Mouse (Mus musculus): ENCODE measurements around the gene Atp5l.
"Not testable (repeated sequence)": the region's sequence is repeated elsewhere in the genome, so short reads cannot be mapped to it uniquely, and the experiment has no call there.

The Atp5l gene

DNA sequence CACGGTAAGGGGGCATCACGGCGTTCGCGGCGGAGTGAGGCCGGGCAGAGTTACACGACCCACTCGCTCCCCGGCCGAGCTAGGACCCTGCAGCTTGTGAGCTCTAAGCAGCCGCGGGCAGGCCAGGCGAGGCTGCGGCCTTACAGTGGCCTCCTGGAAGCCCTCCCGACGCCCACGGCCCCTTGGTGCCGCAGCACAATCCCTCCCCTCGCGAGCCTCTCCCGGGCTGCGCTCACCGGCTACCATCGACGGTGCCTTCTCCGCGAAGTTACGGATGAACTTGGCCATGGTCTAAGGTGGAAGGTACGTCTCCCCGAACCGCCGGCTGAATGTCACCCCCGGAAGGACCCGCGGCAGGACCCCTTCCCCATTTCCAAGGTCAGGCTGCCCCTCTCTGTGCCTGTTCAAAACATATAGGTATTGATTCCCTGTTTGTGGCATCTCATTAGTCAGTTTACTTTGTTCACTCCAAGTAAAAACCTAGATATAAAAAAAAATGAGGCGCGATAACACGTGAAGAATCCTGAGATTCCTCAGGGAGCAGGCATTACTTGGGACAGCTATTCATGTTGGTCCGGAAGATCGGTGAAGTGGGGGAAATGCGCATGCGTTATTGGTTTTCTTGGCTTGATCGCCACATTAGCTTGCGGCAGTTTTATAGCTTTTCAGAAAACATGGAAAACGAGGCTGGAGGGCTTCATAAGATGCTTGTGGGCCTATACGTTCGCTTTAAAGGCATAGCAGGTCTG lies at the start of gene Atp5l:
Atp5l (minus strand) TSS at position 369 of the 749 bp plus-strand sequence.
- peak; percentile 71 to 74 for DNase-seq (ENCODE audit: low spot score in 2 of 2)

DNA sequence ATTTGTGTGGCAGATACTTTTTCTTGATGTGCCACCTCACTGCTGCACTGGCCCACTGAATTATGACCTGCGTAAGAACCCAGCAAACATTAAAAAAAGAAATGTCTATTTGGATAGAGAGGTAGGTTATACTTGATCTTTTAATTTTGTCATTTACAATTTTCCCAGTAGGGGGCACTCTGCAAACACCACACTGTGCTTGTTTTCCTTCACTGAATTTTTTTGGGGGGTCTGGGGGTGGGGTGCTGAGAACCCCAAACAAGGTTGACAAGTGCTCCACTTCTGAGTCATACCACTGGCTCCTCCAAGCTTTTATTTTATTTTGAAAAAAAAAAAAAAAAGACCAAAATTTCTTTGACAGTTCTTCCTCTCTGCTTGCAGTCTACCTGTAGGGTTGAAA lies 48.9 kb upstream of the Atp5l start:
- no peak for DNase-seq (ENCODE audit: low spot score in 2 of 2)

DNA sequence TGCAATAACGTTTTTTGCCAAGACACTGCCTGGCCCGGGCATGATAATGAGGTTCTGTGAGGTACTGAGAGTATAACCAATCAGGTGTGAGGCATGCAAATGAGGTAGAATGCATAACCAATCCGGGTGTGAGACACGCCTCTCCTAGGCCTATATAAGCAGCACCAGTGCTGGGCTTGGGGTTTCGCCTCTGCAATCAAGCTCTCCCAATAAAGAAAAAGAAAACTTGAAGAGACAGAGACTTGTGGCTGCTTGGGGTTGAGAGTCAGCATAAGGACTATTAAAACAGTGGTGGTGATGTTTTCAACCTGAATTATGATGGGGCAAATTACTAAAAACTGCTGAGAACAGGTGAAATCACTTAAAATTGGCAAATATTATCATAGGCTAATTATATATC lies 47.2 kb upstream of the Atp5l start:
- DNase-seq (ENCODE audit: low spot score in 2 of 2) = not testable (repeated sequence)

DNA sequence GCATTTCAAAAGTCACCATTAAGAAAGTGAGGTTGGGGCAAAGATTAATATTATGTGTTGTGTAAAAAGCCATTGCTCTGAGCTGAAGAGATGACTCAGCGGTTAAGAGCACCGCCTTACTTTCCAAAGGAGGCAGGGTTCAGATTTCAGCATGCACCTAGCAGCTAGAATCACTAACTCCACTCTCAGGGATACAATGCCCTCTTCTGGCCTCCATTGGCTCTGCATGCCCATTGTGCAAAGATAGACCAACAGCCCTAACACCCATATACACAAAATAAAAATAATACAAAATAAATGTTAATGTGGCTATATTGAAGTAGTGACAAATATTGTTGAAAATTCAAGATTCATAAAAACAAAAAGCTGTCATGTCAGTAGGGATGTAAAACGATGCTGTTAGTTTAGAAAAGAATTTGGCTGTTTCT lies 46.3 kb upstream of the Atp5l start:
- peak; percentile 13 to 49 for DNase-seq (ENCODE audit: low spot score in 2 of 2)

DNA sequence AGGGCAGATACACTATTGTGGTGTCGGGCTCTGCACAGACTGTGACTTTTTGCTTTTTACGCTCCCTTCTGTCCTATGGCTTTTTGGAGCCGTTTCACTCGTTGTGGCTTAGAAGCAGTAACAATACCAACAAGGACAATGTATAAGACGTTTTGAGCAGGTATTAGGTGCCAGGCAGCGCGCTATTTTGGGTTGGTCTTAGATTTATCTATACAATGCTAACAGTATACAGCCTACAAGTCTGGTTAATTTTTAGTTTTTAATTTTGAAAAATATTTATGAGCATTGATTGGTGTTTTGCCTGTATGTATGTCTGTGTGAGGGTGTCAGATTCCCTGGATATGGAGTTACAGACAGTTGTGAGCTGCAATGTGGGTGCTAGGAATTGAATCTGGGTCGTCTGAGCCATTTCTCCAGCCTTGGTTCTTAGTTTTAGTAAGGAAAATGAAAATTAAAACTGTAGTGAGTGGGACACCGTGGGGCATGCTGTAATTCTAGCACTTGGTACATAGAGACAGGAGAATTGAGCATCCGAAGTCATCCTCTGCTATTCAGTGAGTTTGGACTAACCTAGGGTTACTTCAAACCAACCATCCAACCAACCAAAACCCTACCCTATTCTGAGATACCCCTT lies 45.4 kb upstream of the Atp5l start:
- DNase-seq (ENCODE audit: low spot score in 2 of 2) = no peak

DNA sequence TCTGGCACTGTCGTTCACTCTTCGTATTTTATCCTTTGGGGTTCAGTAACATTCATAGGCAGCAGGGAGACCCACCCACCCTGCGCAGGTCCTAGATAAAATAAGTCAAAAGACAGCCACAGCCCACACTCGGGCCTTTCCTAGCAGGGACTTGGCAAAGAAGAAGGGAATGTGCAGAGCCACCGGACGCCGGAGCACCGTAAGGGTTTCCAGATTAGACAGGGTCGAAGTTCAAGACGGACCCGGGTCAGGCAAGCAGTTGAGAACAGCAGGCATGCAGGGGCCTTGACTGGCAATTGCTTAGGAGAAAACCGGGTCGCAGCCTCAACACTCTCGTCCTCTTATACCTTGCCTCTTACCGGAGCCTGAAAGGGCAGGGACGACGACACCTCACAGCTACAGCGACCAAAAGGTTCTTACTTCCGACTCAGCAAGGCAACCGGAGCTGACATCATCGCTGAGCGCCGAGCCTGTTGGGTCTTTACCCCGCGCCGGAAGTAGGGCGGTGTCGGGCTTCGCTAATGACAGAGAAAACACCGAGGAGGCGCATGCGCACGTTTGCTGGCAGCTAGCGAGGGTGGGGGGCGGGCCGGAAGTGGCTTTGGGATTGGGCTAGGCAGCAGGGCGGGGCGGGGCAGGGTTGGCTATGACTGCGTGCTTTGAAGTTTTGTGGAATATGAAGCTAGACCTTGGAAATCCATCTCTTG lies 44.7 kb upstream of the Atp5l start, which contains the start of gene Ube4a:
Ube4a (minus strand) TSS at position 475 of the 707 bp plus-strand sequence.
- peak; percentile 98 for DNase-seq (ENCODE audit: low spot score in 2 of 2)

DNA sequence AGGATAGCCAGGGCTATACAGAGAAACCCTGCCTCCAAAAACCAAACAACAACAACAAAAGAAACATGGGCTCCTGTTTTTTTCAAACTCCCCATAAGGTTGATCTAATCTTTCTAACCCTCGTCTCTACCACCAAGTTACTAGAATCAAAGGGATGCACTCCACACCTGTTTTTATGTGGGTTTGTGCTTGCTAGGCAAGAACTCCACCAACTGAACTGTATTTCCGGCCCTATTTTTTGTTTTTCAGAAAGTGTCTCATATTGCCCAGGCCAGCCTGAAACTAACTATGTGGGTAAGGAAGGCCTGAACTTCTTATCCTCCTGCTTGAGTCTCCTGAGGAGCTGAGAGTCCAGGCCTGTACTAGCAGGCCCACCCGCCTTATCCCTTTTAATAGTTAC lies 33.9 kb upstream of the Atp5l start:
- no peak for DNase-seq (ENCODE audit: low spot score in 2 of 2)

DNA sequence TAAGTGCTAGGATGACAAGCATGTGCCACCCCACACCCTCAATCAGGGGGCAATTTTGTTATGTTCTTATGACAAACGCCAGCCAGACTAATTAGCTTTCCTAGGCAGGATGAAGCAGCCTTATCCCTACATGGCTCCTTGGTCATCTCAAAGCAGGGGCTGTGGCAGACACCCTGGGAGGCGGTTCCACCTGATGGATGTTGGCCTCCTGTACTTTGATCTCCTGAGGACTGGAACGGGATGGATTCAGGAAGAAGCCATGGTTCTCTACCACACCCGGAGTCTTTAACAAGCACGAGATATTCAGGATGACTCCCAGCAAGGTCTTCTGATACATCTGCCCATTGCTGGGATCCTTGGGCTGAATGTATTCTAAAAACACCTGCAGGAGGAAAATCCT lies 27.3 kb upstream of the Atp5l start:
- no peak for DNase-seq (ENCODE audit: low spot score in 2 of 2)

DNA sequence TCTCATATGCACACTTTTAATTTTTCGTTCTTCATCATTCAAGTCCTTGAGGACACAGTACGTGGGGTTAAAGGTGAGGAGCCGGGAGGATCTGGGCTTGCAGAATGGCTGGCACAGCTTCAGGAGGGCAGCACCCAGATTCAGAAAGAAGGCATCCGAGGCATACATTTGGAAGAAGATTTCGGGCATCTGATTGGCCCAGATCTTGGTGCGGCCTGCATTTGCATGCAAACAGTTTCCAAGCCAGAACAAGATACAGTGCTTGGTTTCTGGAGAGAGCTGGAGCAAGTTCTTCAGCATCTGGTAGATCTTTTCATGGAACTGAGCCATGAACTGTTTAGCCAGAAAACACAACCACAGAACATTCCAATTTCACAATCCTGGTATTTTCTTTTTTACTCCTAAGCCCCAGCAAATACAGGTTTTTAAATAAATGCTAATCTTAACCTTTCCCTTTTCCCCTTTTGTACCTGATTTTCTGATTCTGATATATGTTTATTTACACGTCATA lies 25.7 kb upstream of the Atp5l start:
- no peak for DNase-seq (ENCODE audit: low spot score in 2 of 2)

DNA sequence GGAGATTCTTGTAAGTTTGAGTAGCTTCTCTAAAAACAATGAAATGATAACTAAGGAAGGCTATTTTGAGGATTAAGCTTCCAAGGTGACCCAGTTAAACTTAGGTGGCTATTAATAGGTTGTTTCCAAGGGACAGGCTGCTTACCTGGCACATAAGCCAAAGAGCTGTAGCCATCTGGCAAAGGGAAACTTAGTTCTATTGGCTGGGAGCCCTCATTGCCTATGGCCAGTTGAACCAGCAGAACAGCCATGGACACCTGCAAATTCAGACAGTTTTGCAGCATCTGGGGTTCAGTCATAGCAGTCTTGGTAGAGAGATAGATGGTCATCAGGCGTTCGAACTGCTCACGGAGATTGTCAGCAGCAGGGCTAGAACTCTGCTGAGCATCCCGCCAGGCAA lies 21.9 kb upstream of the Atp5l start:
- no peak for DNase-seq (ENCODE audit: low spot score in 2 of 2)

DNA sequence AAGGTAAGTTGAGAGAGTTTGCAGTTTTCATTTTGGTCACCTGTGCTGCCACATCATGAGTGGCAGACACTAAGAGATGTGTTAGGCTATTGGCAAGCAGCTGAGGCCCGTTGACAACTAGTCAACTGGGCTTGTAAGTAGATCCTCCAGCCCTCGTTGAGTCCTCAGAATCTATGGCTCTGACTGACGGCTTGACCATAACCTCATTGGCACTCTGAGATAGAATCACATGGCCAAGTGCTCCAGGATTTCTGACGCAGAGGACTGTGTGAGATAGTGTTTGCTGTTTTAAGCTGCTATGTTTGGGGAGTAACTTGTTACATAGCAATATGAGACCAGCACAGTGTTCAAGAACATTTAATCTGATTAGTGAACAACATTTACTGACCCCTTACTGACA lies 21.2 kb upstream of the Atp5l start:
- DNase-seq (ENCODE audit: low spot score in 2 of 2) = no peak

DNA sequence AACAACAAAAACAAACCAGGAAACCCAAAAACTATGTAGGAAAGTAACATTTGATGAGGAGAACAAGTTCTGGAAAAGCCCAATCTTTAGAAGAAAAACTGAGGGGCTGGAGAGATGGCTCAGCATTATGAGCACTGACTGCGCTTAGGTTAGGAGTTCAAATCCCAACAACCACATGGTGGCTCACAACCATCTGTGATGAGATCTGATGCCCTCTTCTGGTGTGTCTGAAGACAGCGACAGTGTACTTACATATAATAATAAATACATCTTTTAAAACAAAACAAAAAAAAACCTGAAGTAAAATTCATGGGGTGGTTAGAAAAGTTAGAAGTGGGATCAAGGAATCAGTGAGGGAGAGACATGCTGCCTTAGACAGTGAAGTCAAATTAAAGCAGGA lies 1.0 kb upstream of the Atp5l start:
- DNase-seq (ENCODE audit: low spot score in 2 of 2) = no peak

DNA sequence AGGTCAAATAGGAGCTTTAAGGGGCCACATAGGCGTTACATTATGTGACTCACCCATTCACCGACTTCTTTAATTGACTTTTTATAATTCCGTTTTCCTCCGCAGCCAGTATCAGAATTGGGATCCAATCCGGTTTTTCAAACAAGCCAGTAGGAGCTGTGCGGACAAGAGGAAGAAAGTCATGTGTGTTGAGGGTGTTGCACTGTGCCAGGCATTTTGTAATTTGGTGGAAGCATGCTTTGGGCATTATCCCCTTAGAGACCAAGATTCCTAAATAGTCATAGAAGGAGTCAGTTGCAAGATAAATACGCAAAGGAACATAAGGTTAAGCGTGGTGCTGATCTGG lies 554 bp upstream of the Atp5l start:
- no peak for DNase-seq (ENCODE audit: low spot score in 2 of 2)

DNA sequence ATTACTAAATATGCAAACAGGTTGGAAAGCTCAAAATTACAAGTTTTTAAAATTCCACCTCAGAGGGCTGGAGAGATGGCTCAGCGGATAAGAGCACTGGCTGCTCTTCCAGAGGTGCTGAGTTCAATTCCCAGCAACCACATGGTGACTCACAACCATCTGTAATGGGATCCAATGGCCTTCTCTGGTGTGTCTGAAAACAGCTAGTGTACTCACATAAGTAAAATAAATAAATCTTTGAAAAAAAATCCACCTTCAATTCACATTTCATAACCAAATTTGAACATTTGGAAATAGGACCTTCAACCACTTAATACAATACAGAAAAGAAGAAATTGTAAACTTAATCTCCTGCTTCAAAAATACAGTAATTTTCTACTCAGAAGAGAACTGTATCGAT lies 936 bp downstream of the Atp5l start:
- DNase-seq (ENCODE audit: low spot score in 2 of 2) = no peak

DNA sequence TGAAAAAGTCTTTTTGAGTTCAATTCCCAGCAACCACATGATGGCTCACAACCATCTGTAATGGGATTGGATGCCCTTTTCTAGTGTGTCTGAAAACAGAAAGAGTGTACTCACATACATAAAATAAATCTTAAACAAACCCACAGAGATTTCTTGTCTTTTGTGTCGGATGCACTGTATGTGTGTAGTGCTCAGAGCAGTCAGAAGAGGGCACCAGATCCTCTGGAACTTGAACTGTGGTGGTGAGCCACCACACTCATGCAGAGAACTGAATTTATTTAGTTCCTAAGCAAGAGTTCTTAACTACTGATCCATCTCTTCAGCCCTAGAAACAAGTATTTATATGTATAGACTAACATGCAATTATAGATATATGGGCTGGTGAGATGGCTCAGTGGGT lies 4.3 kb downstream of the Atp5l start:
- peak in 1 of 2 experiments; percentile 27 for DNase-seq (ENCODE audit: low spot score in 2 of 2)

DNA sequence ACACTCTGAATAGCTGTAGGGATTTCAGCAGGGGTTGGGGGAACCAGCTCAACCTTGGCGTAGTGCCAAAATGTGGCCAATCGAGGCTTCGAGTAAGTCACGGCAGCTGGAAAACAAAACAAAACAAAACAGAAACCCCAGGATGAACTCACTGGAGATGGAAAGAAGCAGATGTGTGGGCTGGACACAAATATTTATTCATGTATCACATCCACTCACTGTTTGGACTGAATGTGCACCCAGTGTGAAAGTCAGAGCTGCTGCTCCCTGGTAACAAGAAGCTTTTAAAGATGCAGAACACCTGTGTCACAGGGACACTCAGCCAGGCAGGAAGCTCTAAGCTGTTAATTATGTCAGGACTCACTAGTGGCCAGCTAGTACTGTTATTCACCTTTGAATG lies 5.8 kb downstream of the Atp5l start:
- no peak for DNase-seq (ENCODE audit: low spot score in 2 of 2)

DNA sequence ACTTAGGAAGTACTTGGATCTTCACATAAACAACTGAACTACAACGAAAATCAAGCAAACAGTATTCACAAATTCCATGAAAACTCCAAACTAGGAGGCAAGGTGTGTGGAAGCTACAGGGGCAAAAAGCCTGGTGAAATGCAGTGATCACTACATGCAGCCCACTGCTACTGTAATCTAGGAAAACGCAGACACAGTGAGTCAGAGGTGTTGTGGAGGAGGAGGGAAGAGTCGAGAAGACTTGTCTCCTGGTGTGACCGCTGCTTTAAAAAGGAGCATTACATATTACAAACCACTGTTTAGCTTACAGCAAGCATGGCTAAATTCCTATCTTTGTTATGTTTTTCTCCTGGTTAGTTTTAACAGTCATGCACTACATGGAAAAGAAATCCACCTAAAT lies 9.2 kb downstream of the Atp5l start:
- no peak for DNase-seq (ENCODE audit: low spot score in 2 of 2)

DNA sequence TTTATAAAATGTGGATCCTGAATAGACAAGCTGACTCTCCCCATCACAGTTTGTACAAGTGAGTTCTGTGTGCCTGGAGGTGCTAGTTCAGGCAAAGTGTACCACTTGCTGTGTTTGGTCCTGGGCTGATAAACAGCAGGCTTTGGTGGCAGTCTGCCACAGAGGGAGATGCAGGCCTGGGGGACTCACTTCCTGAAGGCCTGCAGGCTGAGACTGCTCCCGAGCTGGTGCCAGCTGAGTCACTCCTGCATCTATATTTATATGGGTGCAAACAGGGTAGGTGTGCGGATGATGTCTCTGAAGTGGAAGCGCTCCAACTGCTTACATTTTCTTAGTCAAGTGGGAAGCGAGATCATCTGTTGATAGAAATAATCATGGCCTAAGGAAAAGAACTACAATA lies 14.9 kb downstream of the Atp5l start:
- DNase-seq (ENCODE audit: low spot score in 2 of 2) = peak; percentile 52 to 57

DNA sequence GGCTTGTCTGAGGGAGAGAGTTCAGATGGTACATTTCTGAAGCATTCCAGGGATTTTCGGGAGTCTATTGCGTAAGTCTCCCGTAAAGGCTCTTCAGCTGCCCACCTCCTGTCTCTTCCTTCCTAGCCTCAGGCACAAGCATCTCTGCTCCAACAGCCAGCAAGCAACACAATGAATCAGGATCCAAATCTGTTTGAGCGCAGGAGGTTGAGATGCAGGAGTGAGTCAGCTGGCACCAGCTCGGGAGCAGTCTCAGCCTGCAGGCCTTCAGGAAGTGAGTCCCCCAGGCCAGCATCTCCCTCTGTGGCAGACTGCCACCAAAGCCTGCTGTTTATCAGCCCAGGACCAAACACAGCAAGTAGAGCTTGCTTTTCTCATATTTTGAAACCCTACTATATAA lies 15.6 kb downstream of the Atp5l start:
- DNase-seq (ENCODE audit: low spot score in 2 of 2) = peak; percentile 54 to 65

DNA sequence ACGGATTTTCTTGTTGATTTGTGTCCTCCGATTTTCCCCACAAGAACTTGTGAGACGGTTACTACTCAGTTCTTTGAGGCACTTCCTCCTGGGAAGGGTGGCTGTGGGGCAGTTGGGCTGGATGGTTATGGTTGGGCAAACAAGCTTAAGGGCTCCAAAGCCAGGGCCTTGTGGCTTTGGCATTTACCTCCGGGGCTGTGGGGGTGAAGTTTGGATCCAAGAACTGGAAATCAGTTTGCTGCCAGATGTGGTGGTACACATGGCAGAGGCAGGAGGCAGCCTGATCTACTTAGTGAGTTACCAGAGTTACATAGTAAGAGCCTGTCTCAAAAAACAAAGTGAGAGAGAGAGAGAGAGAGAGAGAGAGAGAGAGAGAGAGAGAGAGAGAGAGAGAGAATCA lies 16.7 kb downstream of the Atp5l start:
- no peak for DNase-seq (ENCODE audit: low spot score in 2 of 2)

DNA sequence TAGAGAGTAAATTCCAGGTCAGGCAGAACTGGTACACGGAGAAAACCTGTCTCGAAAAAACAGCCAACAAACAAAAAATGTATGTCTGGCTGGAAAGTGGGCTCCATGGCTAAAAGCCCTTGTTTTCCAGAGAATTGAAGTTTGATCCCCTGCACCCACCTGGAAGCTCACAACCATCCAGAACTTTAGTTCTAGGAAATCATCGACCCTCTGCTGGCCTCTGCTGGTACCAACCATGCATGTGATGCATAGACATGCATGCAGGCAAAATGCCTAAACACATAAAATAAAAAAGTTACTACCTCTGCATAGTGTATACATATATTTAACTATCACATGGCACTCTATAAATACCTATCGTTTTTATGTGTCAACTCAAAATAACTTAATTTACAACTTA lies 20.1 kb downstream of the Atp5l start:
- DNase-seq (ENCODE audit: low spot score in 2 of 2) = no peak

DNA sequence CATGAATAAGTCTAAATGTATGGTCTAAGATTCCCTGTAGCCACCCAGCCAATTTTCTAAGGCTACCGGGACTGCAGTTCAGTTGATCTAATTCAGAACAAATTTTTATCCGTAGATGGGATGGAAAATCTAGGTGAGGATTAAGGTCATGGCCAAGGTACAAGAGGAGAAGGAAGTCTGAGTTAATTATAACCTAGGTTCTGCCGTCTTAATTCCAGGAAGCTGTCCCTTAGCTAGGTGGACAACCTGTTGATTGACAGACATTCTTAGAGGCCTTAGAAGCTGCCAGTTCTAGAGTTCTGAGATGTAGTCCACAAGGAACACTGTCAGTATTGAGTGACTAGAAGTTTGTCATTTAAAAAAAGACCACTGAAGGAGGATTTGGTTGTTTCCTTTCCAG lies 20.8 kb downstream of the Atp5l start:
- no peak for DNase-seq (ENCODE audit: low spot score in 2 of 2)

DNA sequence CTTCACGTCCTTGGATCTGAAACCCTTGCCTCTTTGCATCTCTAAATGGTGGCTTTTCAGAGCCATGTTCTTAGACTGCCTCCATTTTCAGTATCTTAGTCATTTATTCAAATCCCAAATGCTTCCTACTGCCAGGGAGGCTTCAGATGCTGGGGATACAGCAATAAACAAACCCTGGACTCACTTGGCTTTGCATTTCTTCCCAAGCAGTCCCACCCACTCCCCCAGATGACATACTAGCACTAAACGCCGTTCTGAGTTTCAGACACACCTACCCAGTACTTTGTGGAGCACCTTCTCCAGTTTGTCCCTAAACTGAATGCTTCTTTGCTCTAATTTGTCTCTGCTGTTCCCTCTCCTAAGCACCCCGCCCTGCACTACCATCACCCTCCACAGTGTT lies 23.5 kb downstream of the Atp5l start:
- no peak for DNase-seq (ENCODE audit: low spot score in 2 of 2)
